Mouse (Mus musculus): ENCODE results near the gene Scg5.

Gene Scg5

DNA sequence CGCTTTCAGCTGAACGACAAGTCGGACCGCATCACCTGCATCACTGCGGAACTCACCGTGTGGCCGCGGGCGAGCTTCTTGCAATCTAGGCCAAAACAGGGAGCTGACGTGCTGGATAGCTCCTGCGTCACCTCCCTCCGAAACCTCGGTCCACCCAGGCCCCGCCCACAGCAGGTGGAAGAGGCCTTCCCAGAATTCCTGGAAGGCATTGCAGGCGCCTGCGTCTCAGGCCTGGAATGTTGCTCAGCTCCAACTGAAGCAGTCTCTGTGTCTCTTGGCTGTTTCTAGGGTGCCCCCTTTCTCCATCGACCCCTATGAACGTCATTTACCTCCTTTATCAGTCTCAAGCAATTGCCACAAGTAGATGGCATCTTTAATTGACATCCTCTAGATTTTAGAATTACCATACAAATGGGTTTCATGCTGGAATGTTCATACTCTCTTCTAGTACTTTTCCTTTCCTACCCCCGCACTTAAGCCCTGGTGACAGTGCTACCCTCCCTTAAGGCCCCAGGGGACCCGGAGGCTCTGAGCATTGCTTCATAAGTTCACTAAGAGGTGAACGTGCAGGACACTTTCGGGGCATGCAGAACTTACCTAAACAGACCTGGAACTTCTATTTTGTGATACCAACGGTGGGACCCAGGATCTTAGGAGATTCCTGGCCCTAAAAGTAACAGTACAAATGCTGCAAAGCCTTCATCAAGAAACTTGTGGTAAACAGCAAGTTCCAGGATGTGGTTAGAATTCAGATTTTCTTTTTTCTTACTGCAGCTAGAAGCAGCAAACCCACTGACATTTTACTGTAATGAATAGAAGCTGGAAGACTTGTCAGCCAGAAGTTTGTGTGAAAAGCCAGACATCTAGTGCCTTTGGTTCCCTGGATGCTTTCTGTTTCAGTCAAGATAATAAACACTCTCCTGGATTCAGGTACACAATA is at the start of gene Scg5:
Gene Scg5, minus strand, starts transcription at position 179 of the 940 bp plus-strand sequence.
- DNase-seq (ENCODE audit: low spot score) = peak; percentile 45

- DNase-seq (ENCODE audit: low spot score) = no peak
These were observed 41.2 kb upstream of the Scg5 start for GRCm38 (mm10) chr2:113870115-113870514.

DNA sequence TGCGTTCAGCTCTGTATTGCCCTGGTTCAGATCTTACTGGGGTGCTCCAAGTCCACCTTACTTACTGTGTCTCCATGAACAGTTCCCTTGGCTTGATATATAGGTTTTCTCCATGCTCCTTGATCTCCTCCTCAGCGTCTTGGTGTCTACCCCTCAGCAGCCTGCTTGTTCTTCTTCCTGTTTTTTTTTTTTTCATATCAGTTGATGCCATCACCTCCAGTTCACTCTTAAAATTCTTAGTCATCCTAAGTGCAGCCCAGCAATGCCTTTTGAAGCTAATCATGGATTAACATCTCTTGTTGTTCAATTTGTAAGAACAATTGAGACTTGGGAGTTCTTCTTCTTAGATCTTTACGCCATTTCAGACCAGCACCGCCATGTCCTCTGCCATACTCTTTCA is 39.5 kb upstream of the Scg5 start:
- no peak for DNase-seq (ENCODE audit: low spot score)

DNA sequence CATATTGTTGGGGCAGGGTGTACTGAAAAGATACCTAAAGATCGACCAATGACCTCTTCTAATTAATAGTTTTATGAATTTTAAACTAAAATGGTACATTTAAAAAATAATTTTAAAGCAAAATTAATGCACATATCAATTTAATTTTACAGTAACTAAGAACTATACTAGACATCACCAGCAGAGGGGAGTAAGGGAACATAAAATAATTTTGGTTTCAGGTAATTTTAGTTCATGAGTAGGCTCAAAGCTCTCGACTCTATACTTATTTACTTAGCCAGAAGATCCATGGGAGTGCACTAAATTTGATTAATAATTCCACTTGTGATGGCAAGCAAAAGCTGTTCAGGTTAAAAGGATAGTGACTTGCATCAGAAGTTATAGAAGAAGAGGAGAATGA is 37.2 kb upstream of the Scg5 start:
- no peak for DNase-seq (ENCODE audit: low spot score)

GRCm38 (mm10) chr2:113849141-113849540 is 20.2 kb upstream of the Scg5 start:
- DNase-seq (ENCODE audit: low spot score) = no peak

DNA sequence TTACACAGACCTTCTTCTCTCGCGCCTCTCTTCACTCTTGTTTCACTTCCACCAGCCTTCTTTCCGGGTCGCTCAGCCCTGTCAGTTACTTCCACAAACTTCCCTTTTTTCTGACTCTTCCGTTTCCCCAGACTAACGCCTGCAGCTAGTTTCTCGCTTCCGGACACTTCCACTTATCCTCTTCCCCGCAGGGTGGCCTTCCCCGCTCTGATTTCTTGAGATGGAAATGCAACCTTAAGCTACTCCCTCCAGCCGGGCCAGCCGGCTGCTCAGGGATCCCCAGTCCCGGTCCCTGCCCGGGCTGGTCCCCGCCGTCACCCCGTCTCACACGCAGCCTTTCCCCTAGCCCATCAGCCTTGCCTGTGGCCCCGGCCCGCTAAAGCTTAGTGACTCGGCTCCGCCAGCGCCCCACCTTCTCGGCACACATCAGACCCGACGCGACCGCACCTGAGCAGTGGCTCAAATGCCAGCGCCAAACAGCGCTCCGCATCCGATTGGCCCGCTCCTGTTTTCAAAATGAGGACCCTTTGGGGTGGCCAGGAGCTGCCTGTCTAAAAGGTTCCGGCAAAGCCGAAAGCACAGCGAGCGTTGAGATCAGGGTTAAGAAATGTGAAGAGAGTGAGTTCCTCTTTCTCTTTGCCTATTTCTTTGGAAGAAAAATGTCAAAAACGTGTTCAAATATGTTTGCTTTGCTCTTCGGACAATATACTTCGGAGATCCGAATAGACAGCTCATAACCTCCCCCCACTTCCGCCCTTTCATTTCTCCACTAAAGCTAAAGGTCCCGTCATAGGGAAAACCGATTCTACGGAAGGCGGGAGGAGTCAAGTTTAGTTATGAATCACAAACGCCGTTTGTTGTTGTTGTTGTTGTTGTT is 19.6 kb upstream of the Scg5 start, which contains the start of gene Arhgap11a:
Gene Arhgap11a, minus strand, starts transcription at position 417 of the 877 bp plus-strand sequence.
- DNase-seq (ENCODE audit: low spot score) = peak; percentile 90

DNA sequence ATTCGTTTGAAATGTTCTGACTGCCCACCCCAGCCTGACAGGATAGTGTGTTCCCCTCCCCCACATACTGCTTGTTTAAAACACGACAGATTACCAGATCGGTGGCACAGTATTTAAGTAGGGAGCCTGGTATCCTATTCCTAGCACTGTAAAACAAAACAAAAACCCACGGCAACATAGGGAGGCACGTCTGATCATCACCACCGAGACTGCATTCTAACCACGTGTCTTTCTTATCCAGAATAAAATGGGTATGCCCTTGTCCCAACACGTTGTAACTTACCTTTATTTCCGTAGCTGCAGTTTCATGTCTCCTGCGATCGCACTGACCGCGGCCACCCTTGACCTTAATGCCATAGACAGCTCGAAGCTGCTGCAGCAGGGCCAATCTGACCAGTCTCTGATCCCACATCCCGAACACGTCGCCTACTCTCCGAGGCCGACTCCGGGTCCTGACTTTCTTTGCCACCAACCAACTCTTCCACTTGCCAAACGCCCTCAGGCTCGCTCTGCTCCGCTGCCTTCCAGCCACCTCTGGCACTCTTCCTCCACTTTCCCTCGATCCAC is 18.8 kb upstream of the Scg5 start:
- DNase-seq (ENCODE audit: low spot score) = no peak

- no peak for DNase-seq (ENCODE audit: low spot score)
These were observed 16.2 kb upstream of the Scg5 start for GRCm38 (mm10) chr2:113845081-113845480.

DNA sequence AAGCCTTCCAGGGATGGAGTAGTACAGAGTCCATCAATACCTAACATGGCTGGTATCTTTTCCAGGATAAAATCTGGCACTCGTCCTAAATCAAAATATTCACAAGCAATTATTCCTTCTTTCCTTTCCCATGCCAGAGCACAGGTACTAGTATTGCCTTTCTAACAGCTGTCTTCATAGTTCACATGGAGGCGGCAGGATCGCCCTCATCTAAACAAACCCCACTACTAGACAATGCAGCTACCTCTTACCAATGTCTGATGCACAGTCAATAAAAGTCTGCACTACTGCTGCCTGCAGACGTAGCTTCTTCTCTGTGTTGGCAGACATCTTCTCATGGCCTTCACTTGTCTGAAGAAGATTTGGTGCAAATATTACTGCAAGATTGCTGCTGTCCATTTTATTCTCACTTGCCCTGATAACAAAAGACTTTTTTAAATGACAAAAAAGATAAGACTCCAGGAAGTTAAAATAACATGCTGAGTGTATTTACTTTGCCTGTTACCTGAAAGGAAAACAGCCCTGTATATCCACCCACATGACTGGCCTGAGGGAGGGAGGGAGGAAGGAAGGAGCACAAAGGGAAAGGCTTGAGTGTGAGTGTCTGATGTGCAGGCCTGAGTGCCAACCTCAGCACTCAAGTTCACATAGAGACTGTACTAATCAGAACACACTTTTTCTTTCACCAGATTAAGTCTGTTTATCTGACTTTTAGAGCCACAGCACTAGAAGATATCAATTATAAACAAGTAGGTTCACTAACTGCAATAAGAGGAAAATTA is 12.9 kb upstream of the Scg5 start:
- DNase-seq (ENCODE audit: low spot score) = no peak

- DNase-seq (ENCODE audit: low spot score) = no peak
These were observed 10.6 kb upstream of the Scg5 start for GRCm38 (mm10) chr2:113839488-113839887.

DNA sequence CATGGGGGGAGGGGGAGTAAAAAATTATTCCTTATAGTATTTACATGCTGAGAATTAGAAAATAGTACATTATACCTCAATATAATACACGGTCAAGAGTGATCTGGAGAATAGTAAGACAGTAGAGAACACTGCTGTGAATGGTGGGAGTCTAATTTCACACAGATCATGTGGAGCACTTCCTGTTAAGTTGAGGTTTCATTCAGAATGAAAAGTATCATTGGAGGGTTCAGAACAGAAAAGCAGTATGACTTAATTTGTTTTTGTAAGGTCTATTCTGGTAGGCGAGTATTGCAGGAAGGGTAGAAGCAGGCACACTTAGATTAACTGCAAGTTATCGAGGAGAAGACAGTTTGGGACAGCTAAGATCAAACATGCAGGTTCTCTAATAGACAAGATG is 6.3 kb upstream of the Scg5 start:
- DNase-seq (ENCODE audit: low spot score) = no peak

DNA sequence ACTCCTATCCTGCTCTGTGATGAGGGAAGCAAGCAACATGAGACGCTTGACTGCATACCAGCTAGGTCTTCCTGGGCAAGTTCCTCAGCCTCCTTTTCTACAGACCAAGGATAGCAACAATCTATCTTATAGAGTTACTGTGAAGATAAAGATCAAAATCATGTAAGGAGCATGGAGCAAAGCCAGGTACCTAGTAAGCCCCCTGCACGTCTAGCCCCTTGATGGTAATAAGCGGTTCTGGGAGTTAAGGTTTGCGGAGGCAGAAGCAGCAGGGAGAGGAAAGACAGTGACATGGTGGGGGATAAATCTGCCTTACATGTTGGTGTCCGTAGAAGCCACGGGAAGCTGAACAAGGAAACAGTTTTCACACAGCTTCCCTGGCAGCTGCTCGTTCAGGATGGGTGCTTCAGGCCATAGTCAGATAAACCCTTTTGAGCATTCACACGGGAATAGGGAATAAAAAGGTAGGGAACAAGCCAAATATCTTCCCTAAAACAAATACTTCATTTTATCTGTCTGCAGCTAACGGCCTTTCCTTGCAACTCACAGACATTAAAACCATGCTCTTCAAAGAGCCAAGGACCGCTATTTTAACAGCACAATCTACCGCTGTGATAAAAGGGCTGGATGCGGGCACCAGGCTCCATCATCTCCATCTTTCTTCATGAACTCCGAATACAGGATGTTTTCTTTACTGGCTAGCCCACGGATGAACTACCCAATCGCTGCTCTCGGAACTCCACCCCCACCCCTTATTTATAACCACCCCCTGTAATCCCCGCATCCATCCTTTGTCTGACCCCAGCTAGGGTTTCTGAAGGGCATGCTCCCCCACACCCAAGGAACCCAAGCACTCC is 607 bp downstream of the Scg5 start:
- DNase-seq (ENCODE audit: low spot score) = no peak

- DNase-seq (ENCODE audit: low spot score) = no peak
These were observed 5.0 kb downstream of the Scg5 start for GRCm38 (mm10) chr2:113823909-113824308.

GRCm38 (mm10) chr2:113822367-113822766 is 6.6 kb downstream of the Scg5 start:
- no peak for DNase-seq (ENCODE audit: low spot score)

DNA sequence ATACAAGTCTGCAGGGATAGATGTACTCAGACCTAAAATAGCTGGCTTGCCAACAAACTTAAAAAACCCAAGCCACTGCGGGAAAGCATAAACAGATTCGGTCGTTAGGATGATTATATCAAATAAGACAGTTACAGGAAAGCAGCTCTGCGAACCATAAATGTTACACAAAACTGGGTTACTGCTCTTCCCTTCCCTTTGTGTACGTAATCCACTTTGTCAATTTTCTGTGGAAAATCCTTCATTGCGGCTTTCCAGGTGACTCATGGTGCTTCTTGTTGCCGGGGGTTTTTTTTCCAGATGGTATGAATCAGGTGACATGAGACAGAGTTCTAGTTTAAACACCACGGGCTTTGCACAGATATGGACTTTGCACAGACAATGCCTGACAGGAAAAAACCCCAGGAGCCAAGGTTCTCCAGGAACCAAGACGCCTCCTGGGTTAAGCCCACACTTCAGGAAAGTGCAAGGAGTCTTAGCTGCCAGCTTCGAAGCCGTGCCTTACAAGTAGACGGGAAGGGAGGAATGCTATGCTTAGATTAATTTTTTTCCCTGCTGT is 7.7 kb downstream of the Scg5 start:
- DNase-seq (ENCODE audit: low spot score) = no peak

DNA sequence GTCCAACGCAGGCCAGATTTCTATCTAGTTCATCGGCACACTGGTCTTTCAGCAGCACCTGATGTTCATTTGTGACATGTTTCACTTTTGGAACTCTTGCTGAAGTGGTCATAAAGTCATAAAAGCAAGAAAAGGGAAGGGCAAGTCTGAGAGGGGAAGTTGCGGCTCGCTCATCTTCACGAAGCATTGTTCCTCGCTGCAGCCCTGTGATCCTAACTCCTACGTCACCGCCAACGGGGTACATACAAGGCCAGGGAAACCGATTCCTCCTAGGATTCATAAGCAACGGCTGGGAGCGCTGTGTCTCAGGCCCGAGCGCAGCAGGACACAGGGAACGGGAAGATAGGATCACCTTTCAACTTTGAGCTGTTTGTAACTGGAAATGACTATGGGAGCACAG is 8.8 kb downstream of the Scg5 start:
- no peak for DNase-seq (ENCODE audit: low spot score)

- no peak for DNase-seq (ENCODE audit: low spot score)
These were observed 11.0 kb downstream of the Scg5 start for GRCm38 (mm10) chr2:113817681-113818606.

- DNase-seq (ENCODE audit: low spot score) = peak; percentile 65
These were observed 21.3 kb downstream of the Scg5 start for GRCm38 (mm10) chr2:113807640-113808039.
